Mouse (Mus musculus) neural tube, embryonic 10.5 days (tissue): Measurements from ENCODE around the gene Psma6.
"Not testable (repeated sequence)": the region's sequence is repeated elsewhere in the genome, so short reads cannot be mapped to it uniquely, and the experiment has no call there.

ENCODE experiments used
- DNase-seq: peaks from one replicate; pipeline ENCODE4 v3.0.0-alpha.2; 2017; ENCODE audit warnings: low spot score; ENCODE audit errors: extremely low spot score

Psma6 gene

GRCm38 (mm10) chr12:55384023-55384749, at the start of gene Psma6:
Psma6 (plus strand) TSS chr12:55384222.
- DNase-seq: no peak

GRCm38 (mm10) chr12:55338490-55338889, 45.5 kb upstream of the Psma6 start:
- not testable (repeated sequence) for DNase-seq

GRCm38 (mm10) chr12:55343045-55343444, 41.0 kb upstream of the Psma6 start:
- DNase-seq: not testable (repeated sequence)

GRCm38 (mm10) chr12:55343998-55344397, 40.0 kb upstream of the Psma6 start:
- no peak for DNase-seq

- no peak for DNase-seq
These were observed 39.4 kb upstream of the Psma6 start for GRCm38 (mm10) chr12:55344583-55344982.

GRCm38 (mm10) chr12:55353423-55353822, 30.6 kb upstream of the Psma6 start:
- no peak for DNase-seq

- DNase-seq: no peak
These were observed 29.1 kb upstream of the Psma6 start for GRCm38 (mm10) chr12:55354904-55355303.

- DNase-seq: no peak
These were observed 26.7 kb upstream of the Psma6 start for GRCm38 (mm10) chr12:55357303-55357702.

GRCm38 (mm10) chr12:55360929-55361328, 23.1 kb upstream of the Psma6 start:
- DNase-seq: no peak

GRCm38 (mm10) chr12:55365083-55365482, 18.9 kb upstream of the Psma6 start:
- DNase-seq: no peak

GRCm38 (mm10) chr12:55372424-55373055, 11.5 kb upstream of the Psma6 start:
- no peak for DNase-seq

- DNase-seq: no peak
These were observed 6.9 kb upstream of the Psma6 start for GRCm38 (mm10) chr12:55376956-55377609.

GRCm38 (mm10) chr12:55377610-55377980, 6.4 kb upstream of the Psma6 start:
- no peak for DNase-seq

- no peak for DNase-seq
These were observed 804 bp downstream of the Psma6 start for GRCm38 (mm10) chr12:55384826-55385225.

GRCm38 (mm10) chr12:55385931-55386330, 1.9 kb downstream of the Psma6 start:
- no peak for DNase-seq

GRCm38 (mm10) chr12:55386456-55386855, 2.4 kb downstream of the Psma6 start:
- no peak for DNase-seq

GRCm38 (mm10) chr12:55387083-55387787, 3.2 kb downstream of the Psma6 start:
- DNase-seq: no peak

- DNase-seq: no peak
These were observed 3.9 kb downstream of the Psma6 start for GRCm38 (mm10) chr12:55387788-55388465.

GRCm38 (mm10) chr12:55388478-55388877, 4.5 kb downstream of the Psma6 start:
- no peak for DNase-seq

- DNase-seq: no peak
These were observed 5.4 kb downstream of the Psma6 start for GRCm38 (mm10) chr12:55389132-55390081.
